Mouse (Mus musculus) C2C12 (cell line): ENCODE results near the gene Plod3.

Experiments
- CTCF ChIP-seq: IDR thresholded peaks from one replicate; pipeline ENCODE4 v1.5.1; 2011; ENCODE audit not compliant: control insufficient read depth, insufficient read depth, insufficient read length
- MYOD1 ChIP-seq: IDR thresholded peaks from one replicate; pipeline ENCODE4 v1.6.1; 2011; ENCODE audit warnings: low read depth; ENCODE audit not compliant: control insufficient read depth, insufficient read length
- MYOG ChIP-seq: IDR thresholded peaks from one replicate; pipeline ENCODE4 v1.6.1; 2011; ENCODE audit not compliant: control insufficient read depth, insufficient read length; ENCODE audit errors: extremely low read depth

DNA sequence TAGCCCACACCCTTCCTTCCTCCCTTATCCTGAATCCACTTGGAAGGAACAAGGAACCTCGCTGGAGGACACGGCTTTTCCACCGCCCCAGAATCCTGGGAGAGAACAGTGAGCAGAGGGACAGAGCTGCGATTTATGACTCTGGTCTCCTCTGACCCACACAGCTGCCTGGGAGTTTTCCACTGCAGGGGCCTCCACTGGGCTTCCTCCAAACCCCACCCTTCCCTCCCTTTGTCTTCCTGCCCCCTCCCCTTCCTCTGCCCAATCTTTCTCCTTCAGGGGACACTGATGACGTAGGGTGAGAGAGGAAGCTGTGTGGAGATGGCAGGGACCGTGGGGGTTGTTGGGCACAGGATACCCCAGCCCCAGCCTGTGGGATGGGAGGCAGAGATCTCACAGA is 20.5 kb upstream of the Plod3 start, which contains the start of gene Cldn15:
- TF ChIP-seq CTCF = no peak
- no peak for TF ChIP-seq MYOG
- TF ChIP-seq MYOD1 = no peak
